Mouse (Mus musculus) retina, adult 2 months (tissue): ENCODE results near the gene Efna3.

Source experiments
- DNase-seq: peaks from one replicate; pipeline ENCODE4 v3.0.0-alpha.2; 2012; ENCODE audit warnings: low read depth, low spot score

Gene Efna3

DNA sequence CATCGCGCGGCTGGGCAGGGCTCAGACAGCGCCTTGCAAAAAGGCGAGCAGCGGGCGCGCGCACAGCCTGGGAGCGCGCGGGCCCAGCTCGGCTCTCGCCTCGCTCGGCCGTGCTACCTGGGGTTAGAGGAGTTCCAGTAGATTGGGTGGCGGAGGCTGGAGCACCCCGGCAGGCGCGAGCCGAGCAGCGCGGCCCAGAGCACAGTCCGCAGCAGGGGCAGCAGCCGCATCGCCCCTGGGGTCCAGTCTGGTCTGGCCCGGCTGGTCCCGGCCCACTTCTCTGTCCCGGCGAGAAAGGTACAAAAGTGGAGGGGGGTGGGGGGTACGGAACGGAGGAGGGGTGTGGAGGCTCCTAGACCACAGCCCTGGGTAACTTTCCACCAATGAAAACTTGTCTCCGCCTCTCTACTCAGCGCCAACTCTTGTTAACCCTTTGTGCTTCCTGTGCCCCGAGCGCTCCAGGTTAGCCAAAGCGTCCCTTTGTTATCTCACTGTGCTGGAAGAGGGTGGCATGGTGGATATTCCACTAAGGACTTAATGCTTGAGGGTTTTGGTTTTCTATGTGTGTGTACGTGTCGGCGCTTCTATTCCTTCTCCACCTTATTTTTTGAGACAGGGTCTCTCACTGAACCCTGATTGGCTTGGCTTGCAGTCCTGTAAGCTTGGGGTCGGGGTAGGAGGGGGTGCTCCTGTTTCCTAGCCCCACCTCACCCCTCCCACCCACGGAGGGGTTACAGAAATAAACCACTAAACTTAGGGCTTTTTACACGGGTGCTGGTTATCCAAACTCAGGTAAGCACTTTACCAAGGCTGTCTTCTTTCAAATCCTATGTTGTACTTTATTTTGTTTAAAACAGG is 15.2 kb upstream of the Efna3 start, which contains the start of gene Efna4:
TSS of gene Efna4 (minus strand) at position 308 of the 858 bp plus-strand sequence.
- no peak for DNase-seq

DNA sequence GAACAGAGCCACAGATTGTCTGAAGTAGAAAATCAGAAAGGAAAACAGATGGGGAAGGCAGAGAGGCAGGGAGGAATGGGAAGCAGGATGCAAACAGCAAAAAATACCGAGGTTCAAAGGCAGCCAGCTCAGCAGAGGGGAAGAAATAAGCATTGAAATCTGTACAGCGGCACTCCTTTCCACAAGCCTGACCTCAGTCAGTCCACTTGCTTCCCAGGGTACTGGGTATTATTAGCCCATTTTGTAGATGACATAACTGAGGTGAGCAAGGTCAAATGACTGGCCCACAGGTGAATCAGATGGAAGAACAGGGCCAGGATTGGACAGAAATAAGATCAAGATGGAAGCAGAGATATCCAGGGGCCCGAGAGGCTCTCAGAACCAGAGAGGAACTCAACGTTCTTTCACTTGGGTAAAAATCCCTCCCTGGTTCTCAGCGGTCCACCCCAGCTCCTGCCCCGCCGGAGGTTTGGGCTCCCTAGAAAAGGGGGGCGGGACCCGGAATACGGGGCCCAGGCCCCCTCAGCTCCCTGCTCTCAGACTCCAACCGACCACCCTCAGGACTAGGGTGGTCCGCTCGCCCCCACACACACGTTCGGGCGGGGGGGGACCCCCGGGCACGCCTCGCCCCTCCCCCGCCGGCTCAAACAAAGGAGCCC is 14.4 kb upstream of the Efna3 start:
- no peak for DNase-seq

DNA sequence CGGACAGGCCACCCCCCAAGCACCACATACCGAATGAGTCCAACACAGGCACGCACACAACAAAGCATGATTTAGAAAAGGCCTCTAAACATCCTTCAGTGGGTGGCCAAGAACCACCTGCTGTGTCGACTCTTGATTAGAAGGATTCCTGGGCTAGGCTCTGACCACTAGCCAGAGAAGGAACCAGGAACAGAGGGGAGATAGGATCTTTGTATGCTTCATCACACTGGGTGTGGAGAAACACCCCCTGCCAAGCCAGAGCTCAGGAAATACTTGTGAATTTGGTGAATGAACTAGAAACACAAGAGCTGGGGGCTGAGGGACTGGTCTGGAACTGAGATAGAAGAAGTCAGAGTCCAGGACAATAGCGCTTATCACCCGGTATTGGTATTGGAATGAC is 13.8 kb upstream of the Efna3 start:
- DNase-seq = no peak

DNA sequence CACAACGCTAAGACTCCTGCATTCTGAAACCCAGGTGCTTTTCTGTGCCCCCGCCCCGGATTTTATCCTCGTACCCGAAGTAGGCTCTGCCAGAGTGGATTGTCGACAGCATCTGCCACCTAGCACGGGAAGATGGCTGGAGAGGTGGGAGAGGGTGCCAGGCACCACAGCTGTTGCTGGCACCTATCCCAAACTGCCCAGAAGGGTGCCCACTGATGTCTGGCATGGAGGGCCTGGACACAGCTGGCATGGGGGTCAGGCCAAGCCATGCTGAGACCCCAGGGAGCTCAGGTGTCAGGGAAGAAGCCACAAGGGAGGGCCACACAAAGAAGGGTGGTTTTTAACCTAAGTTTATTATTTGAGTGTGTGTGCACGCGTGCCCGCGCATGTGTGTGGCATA is 10.3 kb upstream of the Efna3 start:
- no peak for DNase-seq

DNA sequence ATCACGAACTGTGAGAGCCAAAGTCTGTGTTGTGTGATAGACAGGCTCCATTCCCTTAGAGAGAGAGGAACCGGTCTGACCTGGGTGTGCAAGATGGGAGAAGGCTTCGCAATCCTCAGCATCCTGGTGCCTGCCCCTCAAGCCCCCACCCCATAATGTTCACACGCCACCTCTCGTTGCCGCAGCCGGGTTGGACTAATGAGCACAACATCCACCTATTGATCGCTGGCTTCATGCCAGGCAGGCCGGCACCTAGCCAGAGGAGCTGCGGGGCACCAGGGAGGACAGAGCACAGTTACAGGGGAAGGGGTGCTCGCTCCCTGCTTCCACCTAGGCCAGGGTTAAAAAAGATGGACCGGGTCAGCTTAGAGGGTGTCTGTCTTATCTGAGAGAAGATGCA is 9.7 kb upstream of the Efna3 start:
- no peak for DNase-seq

DNA sequence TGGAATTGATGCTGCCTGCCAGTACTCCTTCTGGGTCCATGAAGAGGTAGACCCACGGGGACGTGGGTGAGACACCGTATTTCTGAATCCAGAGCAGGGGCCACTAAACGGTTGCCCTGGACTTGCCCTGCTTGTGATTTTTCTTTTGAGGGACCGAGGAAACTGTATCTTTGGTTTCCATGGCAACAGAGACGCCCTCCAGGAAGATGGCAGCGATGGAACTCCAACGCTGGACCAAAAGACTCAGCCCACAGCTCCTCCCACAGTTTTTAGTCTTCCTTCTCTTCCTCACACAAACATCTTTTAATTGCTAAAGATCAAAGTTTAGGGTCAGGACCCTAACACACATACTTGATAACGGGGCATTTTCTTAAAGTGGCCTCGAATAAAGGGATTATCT is 9.2 kb upstream of the Efna3 start:
- DNase-seq = no peak

DNA sequence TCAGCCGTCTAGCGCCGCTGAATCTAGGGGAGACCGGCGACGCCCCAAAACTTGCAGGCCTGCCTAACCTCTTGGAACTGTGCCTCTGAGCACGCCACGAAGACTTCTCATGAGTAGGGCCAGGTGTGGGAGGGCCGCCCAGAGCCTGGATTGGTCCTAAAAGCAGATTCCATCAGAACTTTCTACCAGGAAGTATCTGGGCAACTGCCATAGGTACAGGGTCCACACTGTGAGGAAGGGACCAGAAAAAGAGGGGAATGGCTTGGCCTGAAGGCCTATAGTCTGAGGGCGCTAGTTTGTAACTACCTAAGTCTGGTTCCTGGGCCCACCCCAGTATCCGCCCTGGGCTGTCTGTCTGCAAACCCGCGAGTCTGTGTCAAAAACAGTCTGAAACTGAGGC is 8.8 kb upstream of the Efna3 start:
- no peak for DNase-seq

DNA sequence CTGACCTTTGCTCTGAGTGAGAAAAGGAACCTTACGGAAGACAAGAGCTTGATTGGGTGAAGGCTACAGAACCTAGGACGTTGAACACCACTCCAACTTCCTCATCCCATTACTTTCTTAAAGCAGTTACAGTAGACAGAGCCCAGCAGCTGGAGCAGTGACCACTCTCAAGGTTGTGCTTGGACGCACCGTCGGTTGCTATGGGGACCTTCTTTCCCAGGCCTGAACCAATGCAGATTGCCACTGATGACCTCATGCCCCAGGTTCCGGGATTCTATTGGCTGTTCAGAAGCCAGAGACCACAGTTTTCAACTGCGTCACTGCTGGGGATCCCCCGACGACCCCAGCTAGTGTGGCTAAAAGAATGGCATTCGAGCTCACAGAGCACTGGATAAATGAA is 8.2 kb upstream of the Efna3 start:
- DNase-seq = no peak

DNA sequence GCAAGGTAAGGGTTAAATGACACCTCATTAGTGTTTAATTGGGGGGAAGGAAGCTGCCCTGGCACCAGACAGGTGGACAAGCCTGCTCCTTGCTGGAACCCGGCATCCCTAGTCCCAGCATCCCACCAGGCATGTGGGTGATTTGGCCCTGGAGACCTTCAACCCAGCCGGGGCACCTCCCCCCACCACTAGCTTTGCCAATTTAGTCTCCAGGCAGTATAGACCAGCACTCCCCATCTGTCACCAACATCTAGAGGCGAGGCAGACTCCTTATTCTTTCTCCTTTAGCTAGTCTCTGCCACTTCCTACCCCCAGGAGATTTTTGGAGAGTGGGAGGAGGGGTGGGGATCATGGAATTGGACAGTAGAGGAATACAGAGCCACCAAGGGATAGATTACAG is 7.6 kb upstream of the Efna3 start:
- DNase-seq = no peak

DNA sequence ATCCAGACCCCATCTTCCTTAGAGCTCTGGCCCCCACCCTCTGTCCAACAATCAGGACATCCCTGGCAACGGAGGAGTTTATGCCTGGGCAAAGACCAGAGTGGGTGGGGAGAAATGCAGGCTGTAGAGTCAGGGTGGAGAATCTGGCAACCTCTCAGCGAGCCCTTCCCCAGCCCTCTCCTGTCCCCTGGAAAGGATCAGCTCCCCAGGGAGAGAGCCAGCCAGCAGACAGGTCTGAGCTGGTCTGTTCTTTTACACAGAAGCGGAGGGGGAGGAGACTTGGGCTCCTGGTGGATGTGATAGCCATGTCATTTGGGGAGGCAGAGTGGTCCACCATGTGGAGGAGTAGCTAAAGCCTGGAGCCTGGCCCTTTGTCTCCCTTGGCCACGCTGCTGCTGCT is 5.9 kb upstream of the Efna3 start:
- DNase-seq = no peak

DNA sequence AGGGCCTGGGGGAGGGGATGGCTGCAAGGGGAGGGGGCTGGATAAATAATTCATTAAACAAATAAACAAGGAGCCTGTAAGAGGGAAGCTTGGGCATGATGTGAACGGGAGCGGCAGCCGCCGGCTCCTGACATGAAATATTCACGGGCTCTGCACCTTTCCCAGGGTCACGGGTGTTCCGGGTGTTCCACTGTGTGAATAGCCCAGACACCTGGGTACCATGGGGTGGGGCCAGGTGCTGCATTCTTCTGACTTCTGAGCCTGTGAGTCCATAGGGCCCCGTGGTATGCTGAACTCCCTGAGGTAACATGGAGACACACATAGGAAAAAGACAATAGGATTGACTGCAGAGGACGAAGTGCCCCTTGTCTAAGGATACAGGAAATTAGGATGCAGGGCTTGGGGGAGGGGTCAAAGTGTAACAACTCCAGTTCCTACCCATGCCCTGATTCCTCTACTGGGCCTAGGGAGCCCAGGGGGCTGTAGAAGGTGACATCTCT is 4.7 kb upstream of the Efna3 start:
- no peak for DNase-seq

DNA sequence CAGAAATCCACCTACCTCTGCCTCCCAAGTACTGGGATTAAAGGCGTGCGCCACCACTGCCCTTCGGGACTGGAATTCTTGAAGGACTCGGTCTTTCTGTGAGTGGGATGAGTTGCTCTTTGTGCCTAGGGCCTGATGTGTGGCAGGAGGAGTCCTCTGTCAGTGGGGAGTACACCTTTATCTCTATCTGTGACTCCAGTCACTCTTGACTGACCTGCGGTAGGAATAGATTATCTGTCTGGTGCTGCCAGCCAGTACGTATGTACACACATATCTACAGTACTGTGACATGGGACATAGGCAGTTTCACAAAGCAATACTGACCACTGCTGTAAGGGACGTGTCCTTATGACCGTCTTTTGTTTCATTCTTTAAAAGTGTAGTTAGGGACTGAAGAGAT is 3.1 kb upstream of the Efna3 start:
- DNase-seq = no peak

DNA sequence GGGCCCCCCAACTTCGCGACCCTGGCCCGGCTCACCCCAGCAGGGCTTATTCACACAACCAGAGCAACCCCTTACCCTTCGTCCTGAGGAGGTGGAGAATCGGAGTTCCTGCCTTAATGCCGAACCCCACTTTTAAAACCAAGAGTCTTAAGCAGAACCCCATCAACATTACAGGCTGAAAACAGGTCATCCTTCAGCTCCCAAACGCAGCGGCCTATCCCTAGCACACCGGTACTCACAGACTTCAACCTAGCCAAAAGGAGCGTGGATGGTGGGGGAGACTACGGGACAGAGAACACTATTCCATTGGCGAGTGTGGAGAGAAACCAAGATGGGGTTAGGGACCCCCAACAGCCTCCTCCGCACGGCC is 649 bp downstream of the Efna3 start:
- no peak for DNase-seq

DNA sequence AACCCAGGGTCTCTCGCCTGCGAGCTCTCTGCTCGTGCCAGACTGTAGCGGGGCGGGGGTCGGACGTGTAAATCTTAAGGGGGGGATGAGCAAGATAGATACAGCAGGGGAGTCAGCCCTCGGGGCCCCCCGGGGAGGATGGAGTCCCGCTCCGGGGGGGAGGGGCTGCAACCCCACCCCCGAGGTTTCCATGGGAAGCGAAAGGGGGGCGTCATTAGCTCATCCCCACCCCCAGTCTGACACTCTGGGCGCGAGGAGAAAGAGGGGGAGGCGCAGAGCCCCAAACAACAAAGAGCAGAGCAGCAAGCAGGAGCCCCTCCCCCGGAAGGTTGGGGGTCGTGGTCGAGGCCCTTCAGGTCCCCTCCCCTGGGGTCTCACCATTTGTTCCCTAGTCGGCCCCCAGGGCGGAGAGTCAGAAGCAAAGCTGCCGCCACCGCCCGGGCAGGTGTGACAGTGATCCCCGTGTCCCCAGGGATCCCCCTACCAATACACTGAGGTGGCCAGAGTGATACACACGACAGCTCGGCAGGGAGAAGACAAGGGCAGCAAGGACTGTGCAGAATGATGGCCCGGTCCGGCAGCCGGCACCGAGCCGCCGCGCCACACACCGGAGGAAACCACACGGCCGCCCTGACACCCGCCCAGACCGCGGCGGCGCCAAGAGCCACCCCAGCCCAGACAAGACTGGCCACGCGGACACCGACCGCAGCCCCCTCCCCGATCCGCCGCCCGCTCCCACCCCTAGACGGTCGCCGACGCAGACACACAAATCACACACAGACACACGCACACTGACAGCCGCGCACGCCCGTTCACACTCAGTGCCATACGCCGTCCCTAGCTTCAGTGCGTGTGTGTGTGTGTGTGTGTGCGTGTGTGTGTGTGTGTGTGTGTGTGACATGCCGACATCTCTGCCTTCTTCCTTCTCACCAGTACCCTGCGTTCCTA is 1.3 kb downstream of the Efna3 start:
- no peak for DNase-seq

DNA sequence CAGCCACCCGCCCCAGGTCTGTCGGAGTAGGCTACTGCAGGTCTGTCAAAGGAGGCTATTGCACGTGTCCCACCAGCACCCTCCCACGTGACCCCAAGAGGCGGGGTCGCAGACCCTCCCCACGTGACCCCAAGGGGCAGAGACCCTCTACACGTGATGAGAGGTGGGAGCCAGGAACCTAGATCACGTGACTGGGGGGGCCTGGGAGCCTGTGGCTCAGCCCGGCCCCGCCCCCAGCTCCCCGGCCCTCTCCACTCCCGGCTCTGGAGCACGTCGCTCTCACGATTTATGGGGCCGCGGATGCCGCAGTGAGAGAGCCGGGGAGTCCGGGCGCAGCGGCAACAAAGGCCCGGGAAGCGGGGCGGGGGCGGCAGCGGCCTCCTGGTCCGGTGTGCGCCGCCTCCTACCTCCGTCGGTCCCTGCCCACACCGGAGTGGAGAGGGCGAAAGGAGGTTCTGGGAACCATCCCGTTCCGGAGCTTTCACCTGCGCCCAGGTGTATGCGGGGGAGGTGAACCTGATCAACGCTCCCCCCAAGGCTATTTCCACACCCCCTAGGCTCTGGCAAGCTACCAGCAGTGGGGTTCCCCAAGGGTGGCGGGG is 2.1 kb downstream of the Efna3 start:
- DNase-seq = no peak

DNA sequence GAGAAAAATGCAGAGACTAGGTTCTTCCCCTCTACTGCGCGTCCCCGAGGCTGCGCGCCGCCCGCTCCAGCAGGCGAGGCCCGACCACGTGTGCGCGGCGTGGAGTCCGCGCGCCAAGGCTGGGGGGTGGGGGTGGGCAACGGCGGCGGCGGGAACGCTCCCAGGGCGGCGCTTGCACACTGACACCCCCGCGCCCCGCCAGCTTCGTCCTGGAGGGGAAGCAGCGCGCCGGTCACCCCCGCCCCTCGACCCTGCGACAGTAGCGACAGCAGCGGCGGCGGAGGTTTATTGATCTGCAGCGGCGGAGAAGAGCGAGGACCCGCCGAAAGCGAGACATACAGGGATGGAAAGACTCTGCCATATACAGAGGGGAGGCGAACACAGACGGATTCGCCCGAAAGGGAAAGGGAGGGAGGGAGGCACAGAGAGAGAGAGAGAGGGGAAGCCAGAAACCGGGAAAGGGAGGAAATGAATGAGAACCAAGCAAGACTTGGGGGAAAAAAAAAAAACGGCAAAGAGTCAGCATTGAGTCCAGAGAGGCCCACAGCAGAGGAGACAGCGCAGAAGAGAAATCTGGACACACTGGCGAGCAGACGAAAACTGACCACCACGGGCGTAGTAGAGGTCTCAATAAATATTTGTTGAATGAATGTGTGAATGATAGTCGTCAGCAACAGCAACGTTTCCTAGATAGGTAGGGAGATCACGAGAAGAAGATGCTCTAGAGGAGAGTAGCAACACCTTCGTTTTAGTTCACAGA is 3.0 kb downstream of the Efna3 start:
- no peak for DNase-seq

DNA sequence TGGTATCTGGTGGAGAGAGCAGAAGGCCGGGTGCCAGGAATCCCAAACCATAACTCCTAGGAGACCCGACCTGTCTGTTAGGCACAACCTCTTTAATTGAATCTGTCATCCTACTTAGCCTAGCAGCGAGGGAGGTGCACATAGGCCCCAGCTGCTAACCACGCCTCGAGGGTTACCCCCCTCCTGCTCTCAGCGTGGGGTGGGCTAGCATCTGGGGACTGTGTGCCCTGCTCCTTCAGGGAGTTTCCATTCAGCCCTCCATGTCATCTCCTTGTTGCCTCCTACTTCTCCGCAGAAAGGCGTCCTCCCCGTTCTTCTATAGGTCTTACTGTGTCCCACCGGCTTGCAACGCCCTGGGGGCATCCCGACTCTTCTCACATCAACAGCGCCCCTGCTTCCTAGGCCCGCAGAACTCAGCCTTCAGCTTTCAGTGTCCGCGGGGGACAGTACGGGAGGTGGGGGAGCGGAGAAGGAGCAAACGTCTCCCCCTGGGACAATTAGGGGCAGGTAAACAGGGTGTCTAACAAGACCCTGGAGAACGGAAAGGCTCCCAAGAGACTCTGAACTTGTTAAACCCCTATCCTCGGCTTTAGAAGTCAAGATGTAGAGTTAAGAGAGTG is 3.7 kb downstream of the Efna3 start:
- no peak for DNase-seq

DNA sequence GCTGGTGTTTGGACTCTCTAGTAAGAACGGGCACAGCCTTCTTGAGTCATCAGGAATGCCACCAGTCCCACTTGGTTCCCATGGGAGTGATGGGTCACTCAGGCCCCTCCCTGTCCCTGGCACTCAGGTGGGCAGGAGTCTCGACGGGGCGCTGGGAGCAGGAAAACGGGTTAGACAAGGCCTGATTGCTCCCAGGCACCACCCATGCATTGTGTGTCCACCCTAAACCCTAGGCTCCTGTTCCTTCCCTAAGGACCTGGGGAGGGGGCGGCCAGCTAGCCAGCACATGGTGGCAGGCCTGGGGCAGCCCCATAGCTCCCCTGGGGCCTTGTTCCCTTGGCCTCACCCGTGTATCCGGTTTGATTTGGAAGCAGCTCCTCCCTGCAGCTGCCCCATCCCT is 4.4 kb downstream of the Efna3 start:
- DNase-seq = no peak

DNA sequence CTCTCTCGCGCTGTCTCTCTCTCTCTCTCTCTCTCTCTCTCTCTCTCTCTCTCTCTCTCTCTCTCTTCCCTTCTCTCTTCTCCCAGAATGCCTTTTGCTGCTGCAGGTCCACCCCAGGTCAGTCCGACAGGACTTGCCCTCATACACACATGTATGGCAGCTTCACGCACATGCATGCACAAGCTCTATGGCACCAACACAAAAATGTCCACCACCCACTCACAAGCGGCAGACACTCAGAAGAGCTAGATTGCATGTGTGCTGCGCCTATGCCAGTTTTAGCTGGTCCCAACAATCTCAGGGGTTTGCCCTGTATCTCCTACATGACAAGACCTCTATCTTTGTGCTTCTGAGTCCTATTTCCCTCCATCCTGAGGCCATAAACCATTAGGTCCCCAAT is 5.5 kb downstream of the Efna3 start:
- DNase-seq = no peak

DNA sequence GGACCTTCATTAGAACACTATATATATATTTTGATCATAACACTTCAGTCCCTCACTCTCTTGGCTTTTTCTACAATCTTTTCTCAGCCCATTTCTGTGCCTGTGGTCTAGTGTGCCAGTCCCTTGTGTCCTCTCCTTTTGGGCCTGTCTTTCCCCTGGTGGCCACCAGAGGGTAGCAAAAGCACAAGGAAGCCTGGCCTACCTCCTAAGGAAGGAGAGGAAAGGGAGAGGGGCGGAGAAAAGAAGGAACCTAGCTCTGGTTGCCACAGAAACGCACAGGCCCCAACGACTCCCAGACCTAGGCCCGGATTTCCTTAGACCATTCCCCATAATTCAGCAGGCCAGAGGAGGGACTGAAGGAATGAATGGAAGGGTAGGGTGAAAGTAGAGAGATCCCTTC is 5.9 kb downstream of the Efna3 start:
- DNase-seq = peak; percentile 61
